Mouse (Mus musculus) urinary bladder, postnatal 25 days (tissue): Measurements from ENCODE around the gene Cmklr1.
"Not testable (repeated sequence)": the region's sequence is repeated elsewhere in the genome, so short reads cannot be mapped to it uniquely, and the experiment has no call there.

Experiments used
- DNase-seq: peaks from one replicate; pipeline ENCODE4 v3.0.0; 2022; ENCODE audit warnings: low spot score

The Cmklr1 gene

DNA sequence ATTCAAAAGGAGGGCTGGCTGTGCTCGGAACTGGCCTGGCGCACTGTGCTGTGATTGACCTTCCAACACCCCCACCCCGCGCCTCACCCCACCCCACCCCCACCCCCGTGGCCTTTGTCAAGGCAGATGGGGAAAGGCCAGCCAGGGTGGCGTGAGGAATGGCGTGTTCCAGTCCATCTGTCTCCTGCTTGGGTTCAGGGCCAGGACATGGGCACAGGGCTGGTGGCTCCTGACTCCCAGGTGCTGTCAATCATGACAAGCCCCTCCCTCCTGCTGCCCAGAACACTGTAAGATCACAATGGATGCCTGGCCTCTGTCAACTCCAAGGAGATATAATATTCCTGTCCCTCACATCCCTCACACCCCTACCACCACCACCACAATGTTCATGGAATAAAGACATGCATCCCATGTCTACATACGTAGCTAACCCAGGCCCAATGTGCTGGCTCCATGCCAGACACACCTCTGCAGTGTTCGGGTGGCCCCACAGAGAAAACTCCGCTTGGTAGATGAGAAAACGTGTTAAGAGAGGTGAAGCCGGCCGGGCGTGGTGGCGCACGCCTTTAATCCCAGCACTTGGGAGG lies 30.0 kb downstream of the Cmklr1 start:
- no peak for DNase-seq

DNA sequence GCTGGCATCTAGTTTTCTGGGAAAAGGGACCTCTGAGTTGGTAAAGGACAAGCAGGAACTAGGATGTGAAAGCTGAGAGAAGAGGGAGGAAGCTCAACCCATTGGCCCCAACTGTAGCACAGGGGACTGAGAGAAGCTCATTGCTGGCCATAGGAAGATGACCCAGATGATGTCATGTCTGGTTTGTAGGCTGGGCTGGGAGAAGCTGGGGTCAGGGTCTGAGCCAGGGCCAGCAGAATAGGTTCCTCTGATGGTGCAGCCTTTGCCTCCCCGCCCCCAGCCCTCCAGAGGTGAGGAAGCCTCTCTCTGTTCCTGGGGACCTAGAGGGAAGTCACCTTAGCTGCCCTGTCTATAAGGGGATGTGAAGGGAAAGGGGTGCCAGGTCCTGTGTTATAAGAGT lies 31.1 kb downstream of the Cmklr1 start:
- DNase-seq = no peak

DNA sequence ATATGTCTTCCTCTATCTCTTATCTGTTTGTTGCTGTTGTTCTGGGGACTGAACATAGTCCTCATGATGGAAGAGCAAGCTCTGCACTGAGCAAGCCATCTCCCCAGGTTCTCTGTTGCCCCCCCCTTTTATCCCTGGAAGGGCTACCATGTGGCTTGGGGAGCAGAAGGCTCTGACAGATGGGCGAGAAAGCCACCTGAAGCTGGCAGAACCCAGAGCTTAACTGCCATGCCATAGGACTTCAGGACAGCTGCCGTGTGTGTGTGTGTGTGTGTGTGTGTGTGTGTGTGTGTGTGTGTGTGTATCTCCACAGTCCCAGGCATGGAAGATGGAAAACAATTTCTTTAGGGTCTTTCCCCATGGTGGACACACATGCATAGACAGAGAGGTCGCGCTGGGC lies 31.5 kb downstream of the Cmklr1 start:
- no peak for DNase-seq

- DNase-seq = no peak
Measured at GRCm38 (mm10) chr5:113611771-113612233, 38.4 kb downstream of the Cmklr1 start.

- DNase-seq = no peak
Measured at GRCm38 (mm10) chr5:113611131-113611530, 39.1 kb downstream of the Cmklr1 start.

- DNase-seq = no peak
Measured at GRCm38 (mm10) chr5:113610490-113610889, 39.7 kb downstream of the Cmklr1 start.

DNA sequence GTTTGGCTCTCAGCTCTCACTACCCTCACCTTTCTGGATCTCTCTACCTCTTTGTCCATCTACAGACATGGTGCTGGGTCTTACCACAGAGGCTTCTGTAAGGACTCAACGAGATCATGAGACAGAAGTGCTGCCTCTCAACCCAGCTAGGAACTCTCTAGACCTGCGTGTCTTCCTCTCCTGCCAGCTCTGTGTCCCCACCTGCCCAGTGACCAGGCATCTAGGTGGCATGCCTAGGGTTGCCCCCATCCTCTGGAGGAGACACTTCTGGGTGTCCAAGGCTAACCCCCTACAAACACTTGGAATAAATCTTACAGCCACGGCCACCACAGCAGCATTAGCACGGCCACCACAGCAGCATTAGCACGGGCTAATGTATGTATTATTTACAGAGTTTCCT lies 40.3 kb downstream of the Cmklr1 start:
- DNase-seq = no peak

- DNase-seq = no peak
Measured at GRCm38 (mm10) chr5:113608511-113608910, 41.7 kb downstream of the Cmklr1 start.

DNA sequence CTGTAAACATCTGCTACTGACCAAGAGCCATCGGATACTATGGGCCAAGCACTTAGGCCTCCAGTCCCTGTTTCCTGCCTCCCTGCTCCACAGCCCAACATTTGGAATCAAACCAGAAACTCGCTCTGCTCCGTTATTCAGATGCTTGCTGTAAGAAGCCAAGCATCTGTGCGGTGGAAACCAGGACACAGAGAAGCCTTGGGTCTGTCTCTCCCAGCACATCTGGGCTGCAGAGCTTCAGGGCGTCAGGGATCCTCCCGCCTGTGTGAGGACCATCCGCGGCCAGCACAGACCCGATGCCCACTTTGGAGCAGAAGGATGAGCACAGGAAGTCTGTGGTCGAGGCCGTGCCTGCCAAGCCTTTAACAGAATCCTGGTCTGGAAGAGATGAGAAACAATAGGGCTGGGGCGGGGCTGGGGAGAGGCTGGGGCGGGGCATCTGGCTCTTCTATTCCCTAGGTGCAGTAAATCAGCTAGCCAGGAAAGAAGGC lies 42.2 kb downstream of the Cmklr1 start:
- DNase-seq = no peak

DNA sequence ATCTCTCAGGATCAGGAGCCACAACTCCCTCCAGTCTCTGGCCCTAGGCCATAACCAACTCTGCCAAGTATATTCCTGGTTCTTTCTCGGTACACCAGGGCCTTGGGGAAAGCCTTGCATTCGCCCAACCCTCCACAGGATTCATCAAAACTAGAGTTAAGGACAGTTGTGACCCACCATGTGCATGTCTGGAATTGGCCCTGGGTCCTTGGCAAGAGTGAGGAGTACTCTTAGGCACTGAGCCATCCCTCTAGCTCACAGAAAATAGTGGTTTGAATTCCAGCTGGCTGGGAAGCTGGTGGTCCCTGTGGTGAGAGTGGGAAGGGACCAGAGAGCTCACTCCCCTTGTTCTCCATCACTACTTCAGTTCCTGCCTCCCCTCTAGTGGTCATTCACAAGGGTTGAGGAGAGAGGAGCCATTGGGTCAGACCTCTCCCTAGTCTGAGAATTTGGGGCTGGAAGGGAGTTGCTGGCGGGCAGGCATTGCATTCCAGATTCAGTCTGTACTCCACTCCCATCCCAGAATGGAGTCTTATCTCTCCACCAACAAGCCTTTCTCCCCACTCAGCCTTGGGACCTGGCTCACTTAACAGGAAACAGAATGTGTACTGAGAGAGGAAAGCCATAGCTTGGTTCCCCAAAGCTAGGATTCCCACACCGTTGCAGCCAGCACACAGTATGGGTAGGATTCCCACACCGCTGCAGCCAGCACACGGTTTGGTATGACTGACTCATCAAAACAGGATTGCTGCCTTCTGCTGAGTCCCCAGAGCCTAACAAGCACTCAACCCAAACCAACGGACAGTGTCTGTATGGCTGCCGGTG lies 43.1 kb downstream of the Cmklr1 start:
- DNase-seq = no peak

- no peak for DNase-seq
Measured at GRCm38 (mm10) chr5:113606121-113606520, 44.1 kb downstream of the Cmklr1 start.

- no peak for DNase-seq
Measured at GRCm38 (mm10) chr5:113604758-113605157, 45.5 kb downstream of the Cmklr1 start.

- no peak for DNase-seq
Measured at GRCm38 (mm10) chr5:113603471-113603870, 46.8 kb downstream of the Cmklr1 start.

DNA sequence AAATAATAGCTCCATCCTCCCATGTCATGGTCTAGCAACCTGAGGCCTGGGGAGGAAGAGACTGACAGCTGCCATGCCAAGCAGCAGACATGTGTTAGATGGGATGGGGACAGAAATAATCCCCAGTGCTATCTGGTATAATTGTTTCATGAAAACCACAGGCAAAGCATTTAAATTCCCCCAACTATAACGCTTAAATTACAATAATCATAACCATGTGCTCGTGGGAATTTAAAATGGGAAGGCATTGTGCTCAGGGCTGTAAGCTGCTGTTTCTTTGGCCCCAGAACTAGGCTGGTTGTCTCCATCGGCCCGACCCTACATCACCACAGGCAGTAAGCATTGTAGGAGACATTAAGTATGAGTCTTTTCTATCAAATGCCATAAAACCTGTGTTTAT lies 49.4 kb downstream of the Cmklr1 start:
- DNase-seq = no peak

DNA sequence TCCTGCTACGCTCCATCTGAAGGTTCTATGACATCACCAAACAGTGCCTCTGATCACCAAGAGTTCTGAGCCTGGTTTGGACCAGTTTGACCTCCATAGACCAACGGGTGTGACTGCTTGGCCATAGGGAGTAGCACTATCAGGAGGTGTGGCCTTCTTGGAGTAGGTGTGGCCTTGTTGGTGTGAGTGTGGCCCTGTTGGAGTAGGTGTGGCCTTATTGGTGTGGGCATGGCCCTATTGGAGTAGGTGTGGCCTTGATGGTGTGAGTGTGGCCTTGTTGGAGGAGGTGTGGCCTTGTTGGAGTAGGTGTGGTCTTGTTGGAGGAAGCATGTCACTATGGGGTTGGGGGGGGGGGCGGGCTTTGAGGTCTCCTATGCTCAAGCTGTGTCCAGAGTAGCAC lies 50.0 kb downstream of the Cmklr1 start:
- no peak for DNase-seq

DNA sequence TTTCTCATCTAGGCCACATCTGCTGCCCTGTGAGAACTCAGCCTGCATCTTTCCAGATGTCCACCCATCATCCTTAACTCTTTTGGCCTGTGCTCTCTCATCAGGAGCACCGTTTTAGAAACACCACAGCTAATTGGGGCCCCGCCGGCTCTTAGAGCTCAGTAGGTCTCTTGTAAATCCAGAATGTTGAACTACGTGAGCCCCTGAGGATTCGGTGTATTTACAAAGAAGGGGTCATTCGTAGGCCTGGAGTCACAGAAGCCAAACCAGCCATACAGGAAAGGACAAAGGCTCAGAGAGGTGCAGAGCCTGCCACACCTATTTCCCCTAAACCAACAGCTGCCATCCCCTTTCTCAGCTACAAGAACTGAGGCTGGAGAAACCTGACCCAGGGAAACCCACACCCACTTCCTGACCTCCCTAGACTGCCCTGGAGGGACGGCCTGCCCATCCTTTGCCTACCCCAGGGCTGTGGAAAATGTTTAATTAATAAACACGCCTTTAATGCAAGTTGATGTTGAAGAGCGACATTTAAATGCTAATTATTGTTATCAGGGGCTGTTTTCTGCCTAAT lies 53.4 kb downstream of the Cmklr1 start:
- DNase-seq = no peak

- DNase-seq = no peak
Measured at GRCm38 (mm10) chr5:113596252-113596651, 54.0 kb downstream of the Cmklr1 start.

- DNase-seq = no peak
Measured at GRCm38 (mm10) chr5:113593911-113594705, 56.1 kb downstream of the Cmklr1 start.

DNA sequence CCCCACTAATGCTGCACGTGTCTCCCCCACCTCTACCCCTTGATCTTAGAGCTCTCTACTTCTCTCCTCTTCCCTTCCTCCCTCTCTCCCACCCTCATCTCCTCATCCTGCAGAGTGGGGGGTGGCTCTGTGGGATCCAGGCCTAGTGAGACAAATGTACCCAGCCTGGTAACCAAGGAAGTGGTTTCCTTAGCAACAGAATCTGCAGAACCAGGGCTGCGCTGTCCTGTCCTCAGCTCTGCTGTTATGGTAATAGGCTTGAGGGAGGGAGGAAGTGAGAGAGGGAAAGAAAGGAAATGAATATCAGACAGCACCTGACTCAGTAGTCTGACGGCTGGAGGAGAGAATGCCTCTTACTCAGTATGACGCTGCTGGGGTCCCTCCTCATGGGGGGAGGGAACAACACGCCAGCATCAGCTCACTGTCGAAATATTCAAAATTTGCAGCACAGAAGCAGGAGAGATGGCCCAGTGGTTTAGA lies 58.4 kb downstream of the Cmklr1 start:
- no peak for DNase-seq

DNA sequence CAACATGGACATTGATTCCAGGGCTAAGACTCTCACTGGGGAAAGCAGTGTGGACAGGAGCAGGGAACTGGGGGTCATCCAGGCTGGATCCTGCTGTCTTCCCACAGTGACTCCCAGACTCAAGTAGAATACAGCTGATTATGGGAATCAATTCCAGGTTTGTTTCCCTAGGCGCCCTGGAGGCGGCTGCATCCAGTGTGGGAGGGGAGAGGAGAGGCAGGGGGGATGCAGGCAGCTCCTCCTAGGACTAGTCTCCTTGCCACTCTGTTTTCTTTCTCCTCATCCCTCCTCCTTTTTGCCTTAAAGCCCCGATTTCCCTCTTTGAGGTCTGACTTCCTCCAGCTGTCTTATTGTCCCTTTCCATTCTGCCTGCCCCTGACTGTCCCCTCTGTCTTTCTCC lies 59.1 kb downstream of the Cmklr1 start:
- DNase-seq = no peak

- no peak for DNase-seq
Measured at GRCm38 (mm10) chr5:113590010-113590640, 60.1 kb downstream of the Cmklr1 start.

DNA sequence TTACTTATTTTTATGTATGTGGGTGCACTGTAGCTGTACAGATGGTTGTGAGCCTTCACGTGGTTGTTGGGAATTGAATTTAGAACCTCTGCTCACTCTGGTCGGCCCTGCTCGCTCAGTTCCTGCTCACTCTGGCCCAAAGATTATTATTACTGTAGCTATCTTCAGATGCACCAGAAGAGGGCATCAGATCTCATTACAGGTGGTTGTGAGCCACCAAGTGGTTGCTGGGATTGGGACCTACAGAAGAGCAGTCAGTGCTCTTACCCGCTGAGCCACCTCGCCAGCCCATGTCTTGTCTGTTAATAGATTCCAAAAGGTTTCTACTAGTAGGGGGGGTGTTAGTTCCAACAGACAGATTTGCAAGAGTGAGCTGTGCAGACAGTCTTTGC lies 63.8 kb downstream of the Cmklr1 start:
- not testable (repeated sequence) for DNase-seq
